Mouse (Mus musculus) liver, postnatal 0 days (tissue): ENCODE results near the gene Micall2. TPM values are rescaled to one million over a fixed set of nuclear protein-coding genes. Genes with fewer than 3 reads are reported as not detected.

ENCODE experiments used
- ATAC-seq: fragments of 200-750 bp; cut with Nextera tagmentation; 2 replicates; pipeline ENCODE4 v1.8.0; 2017; ENCODE audit warnings: mild to moderate bottlenecking, moderate library complexity
- DNase-seq: peaks from one replicate; pipeline ENCODE4 v3.0.0-alpha.2; 2016
- H3K27ac ChIP-seq: fragments of 300-500 bp; sonication (generic); 2 replicates; pipeline ENCODE4 v1.5.1; 2014; ENCODE audit warnings: antibody characterized with exemption, moderate library complexity, mild to moderate bottlenecking, low read depth
- H3K27me3 ChIP-seq: fragments of 300-500 bp; sonication (generic); 2 replicates; pipeline ENCODE4 v1.6.1; 2014; ENCODE audit warnings: low read length, control low read depth, mixed read lengths; ENCODE audit not compliant: insufficient read depth
- H3K36me3 ChIP-seq: fragments of 300-500 bp; sonication (generic); replicated peaks from 2 replicates; pipeline ENCODE4 v1.6.1; 2014; ENCODE audit warnings: mild to moderate bottlenecking, control low read depth, low read length, moderate library complexity, mixed read lengths; ENCODE audit not compliant: insufficient read depth
- H3K4me1 ChIP-seq: fragments of 300-500 bp; sonication (generic); 2 replicates; pipeline ENCODE4 v1.6.1; 2014; ENCODE audit warnings: antibody characterized with exemption, mild to moderate bottlenecking, control low read depth; ENCODE audit not compliant: insufficient read depth
- H3K4me2 ChIP-seq: fragments of 300-500 bp; sonication (generic); 2 replicates; pipeline ENCODE4 v1.6.1; 2014; ENCODE audit warnings: low read depth, mild to moderate bottlenecking, low read length, moderate library complexity, mixed read lengths
- H3K4me3 ChIP-seq: fragments of 300-500 bp; sonication (generic); 2 replicates; pipeline ENCODE4 v1.5.1; 2014; ENCODE audit warnings: low read depth, low read length
- H3K9ac ChIP-seq: fragments of 300-500 bp; sonication (generic); replicated peaks from 2 replicates; pipeline ENCODE4 v1.6.1; 2014; ENCODE audit warnings: mild to moderate bottlenecking, moderate library complexity
- H3K9me3 ChIP-seq: fragments of 300-500 bp; sonication (generic); 2 replicates; pipeline ENCODE4 v1.6.1; 2016; ENCODE audit warnings: mild to moderate bottlenecking, control low read depth, low read length, mixed read lengths
- CTCF ChIP-seq: sonication (generic); IDR thresholded peaks from 2 replicates; pipeline ENCODE4 v1.5.1; 2016; ENCODE audit warnings: antibody characterized with exemption, low read depth
- EP300 ChIP-seq: IDR thresholded peaks from 2 replicates; pipeline ENCODE4 v1.6.1; 2016; ENCODE audit warnings: antibody characterized with exemption, low read depth, mild to moderate bottlenecking
- WGBS: fragments of 180-500 bp; shearing (Covaris S2); extraction: QIAGEN DNeasy Blood & Tissue Kit; methylation state at CpG from one replicate; pipeline ENCODE4 v1.1.7; 2014; ENCODE audit not compliant: insufficient replicate concordance; 5-methylcytosine and 5-hydroxymethylcytosine counted together
- polyA plus RNA-seq: library from polyadenylated mRNA; unstranded; fragments of >200 nt; fragmentation: Nextera tagmentation; extraction: Ambion mirVana; gene quantifications from 2 replicates; pipeline ENCODE4 v1.2.1, GENCODE M21; 2015

Micall2 gene
- polyA plus RNA-seq, 1 experiment from 2014 or later: 5.8 TPM

DNA sequence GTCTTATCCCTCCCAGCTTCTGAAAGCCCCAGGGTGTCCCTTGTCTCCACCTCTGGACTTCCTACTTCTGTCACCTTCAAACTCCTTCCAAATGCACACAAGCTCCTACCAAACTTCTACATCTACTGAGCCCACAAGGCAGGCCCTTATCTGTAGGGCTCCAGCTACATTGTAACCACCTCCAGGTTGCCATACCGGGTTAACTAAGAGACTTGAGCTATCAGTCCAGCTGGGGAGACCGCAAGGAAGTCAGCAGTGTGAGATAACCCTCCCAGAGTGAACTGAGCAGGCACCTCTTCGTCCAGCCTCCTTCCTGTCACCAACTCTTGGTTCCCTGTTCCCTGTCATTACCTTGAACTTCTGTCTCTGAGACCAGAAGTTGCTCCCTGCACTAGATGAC is 2.1 kb downstream of the Micall2 start:
- ATAC-seq (peak; percentile 58), DNase-seq (peak; percentile 55)
- Histone ChIP-seq H3K36me3 (no peaks in the 10 kb centered on the region), H3K4me2 (peak overlapping the region; percentile 98), H3K4me1 (peaks cover 62% of the 10 kb centered on the region), H3K27ac (peak overlapping the region; percentile 86), H3K9ac (peak overlapping the region; percentile 72), H3K9me3 (no peaks in the 10 kb centered on the region), H3K4me3 (peak overlapping the region; percentile 62), H3K27me3 (no peaks in the 10 kb centered on the region)
- 13% methylated on average over 3 of the region's 3 CpGs for WGBS
- TF ChIP-seq CTCF (no peak), EP300 (peak; percentile 96)

DNA sequence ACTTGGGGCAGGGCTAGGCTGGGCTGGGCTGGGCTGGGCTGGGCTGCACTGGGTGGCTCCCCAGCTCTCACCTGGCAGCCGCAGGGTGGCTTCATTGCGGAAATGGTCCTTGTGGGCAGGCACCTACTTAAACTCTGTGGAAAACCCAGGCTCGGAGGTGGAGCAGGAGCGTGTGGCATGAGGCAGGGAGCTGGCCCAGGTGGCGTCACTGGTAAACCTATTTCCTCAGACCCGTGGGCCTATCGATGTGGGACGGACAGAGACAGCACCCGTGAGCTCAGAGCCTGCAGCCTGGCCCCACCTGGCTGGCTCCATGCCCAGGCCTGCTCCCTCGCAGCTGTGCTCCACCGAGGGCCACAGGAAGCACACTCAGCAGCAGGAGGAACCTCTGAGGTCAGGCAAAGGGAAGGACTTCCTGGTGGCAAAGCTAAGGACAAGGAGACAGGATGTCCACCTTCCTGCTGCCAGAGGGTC is 3.5 kb downstream of the Micall2 start:
- Histone ChIP-seq H3K4me3 (peak overlapping the region; percentile 62), H3K27ac (peak overlapping the region; percentile 86), H3K4me1 (peaks cover 57% of the 10 kb centered on the region), H3K4me2 (peak overlapping the region; percentile 98), H3K36me3 (no peaks in the 10 kb centered on the region), H3K9ac (peak overlapping the region; percentile 72), H3K27me3 (no peaks in the 10 kb centered on the region), H3K9me3 (no peaks in the 10 kb centered on the region)
- DNase-seq: peak; percentile 79
- 20% methylated on average over 11 of the region's 11 CpGs for WGBS
- ATAC-seq: peak; percentile 7; the same call in 1 of the 2 replicates
- no peak for TF ChIP-seq EP300
- TF ChIP-seq CTCF: no peak

DNA sequence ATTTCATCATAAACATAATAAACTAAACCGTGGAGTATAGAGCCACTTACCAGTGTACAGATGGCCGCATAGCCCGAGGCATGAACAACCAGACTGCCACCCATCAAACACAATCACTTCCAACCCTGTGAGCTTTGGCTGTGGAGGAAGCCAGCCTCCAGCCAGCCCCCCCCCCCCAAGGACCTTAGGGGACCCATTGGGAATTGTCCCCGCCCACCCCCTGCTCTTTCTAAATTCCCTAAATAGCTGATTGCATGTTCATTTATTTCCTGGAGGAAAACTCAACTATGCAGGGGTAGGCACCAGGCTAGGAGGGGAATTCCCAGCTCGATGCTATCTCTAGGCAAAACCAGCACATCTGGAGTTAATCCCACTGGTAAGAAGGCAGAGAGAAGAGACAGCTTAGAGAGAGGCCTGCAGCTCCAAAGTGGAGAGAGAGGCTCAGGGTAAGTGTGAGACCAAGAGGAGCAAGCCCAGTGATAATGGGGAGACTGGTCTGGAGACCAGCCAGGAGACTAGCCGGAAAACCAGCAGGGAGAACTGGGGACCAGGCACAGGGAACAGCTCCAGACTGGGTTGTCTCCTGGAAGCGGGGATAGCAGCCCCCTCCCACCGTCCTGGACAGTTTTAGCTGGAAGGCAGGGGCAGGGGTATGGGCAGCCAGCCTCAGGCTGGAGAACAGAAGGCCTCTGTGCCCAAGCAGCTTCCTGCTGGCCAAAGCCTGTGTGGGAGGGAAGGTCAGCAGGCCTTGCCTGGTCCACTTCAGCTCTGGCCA is 5.2 kb downstream of the Micall2 start:
- peaks cover 41% of the 10 kb centered on the region for H3K4me1 ChIP-seq
- no peak for ATAC-seq

DNA sequence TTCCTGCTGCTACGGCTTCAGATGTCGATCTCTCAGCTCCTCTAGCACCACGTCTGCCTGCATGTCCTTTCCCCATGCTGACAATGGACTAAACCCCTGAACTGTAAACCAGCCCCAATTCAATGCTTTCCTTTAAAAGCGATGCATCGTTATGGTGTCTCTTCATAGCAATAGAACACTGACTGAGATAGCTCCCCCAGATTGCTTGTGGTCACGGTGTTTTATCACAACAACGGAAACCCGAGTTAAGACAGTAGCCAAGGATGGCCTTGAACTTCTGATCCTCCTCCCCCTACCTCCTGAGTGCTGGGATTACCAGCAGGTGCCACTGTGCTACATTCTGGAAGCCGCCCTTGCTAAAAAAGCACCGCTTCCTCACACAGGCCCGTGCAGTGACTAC is 8.9 kb downstream of the Micall2 start:
- no peaks in the 10 kb centered on the region for H3K27me3 ChIP-seq
- no peak overlapping the region for H3K9ac ChIP-seq
- DNase-seq: no peak
- no peak overlapping the region for H3K4me2 ChIP-seq
- H3K36me3 ChIP-seq: no peaks in the 10 kb centered on the region
- H3K4me1 ChIP-seq: peaks cover 23% of the 10 kb centered on the region
- ATAC-seq: no peak
- no peak overlapping the region for H3K4me3 ChIP-seq
- 51% methylated on average over 11 of the region's 11 CpGs for WGBS
- H3K9me3 ChIP-seq: no peaks in the 10 kb centered on the region
- no peak overlapping the region for H3K27ac ChIP-seq
- TF ChIP-seq CTCF: no peak
- TF ChIP-seq EP300: no peak

More for the DNA sequence above, 5.2 kb downstream of the Micall2 start:
- H3K9ac ChIP-seq: peak overlapping the region; percentile 11; the same call in 1 of the 2 replicates
- no peak for DNase-seq
- H3K27me3 ChIP-seq: no peaks in the 10 kb centered on the region
- no peak for TF ChIP-seq EP300
- no peak for TF ChIP-seq CTCF
- WGBS: 78% methylated on average over 8 of the region's 8 CpGs
- H3K4me2 ChIP-seq: no peak overlapping the region
- H3K4me3 ChIP-seq: no peak overlapping the region
- H3K36me3 ChIP-seq: no peaks in the 10 kb centered on the region
- no peaks in the 10 kb centered on the region for H3K9me3 ChIP-seq
- peak overlapping the region; percentile 39; the same call in 1 of the 2 replicates for H3K27ac ChIP-seq

DNA sequence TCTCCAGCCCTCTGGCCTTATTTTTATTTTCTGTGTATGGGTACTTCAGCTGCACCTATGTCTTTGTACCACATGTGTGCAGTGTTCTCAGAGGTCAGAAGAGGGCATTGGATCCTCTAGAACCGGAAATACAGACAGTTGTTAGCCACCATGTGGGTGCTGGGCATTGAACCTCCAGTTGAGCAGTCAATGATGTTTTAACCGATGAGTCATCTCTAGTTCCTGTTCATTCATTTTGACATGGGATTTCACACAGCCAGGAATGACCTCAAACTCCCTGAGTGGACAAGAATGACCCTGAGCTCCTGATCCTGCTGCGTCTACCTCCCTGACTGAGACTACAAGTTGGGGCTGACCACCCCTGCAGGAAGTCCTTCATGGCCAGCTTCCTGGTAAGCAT is 9.9 kb downstream of the Micall2 start:
- H3K4me1 ChIP-seq: peaks cover 17% of the 10 kb centered on the region
- no peaks in the 10 kb centered on the region for H3K27me3 ChIP-seq
- no peak overlapping the region for H3K4me3 ChIP-seq
- H3K4me2 ChIP-seq: no peak overlapping the region
- no peaks in the 10 kb centered on the region for H3K36me3 ChIP-seq
- ATAC-seq (peak; percentile 35; the same call in 1 of the 2 replicates), DNase-seq (no peak)
- H3K27ac ChIP-seq: no peak overlapping the region
- no peak overlapping the region for H3K9ac ChIP-seq
- 66% methylated on average over 3 of the region's 3 CpGs for WGBS
- no peaks in the 10 kb centered on the region for H3K9me3 ChIP-seq
- TF ChIP-seq EP300: no peak
- TF ChIP-seq CTCF: no peak

DNA sequence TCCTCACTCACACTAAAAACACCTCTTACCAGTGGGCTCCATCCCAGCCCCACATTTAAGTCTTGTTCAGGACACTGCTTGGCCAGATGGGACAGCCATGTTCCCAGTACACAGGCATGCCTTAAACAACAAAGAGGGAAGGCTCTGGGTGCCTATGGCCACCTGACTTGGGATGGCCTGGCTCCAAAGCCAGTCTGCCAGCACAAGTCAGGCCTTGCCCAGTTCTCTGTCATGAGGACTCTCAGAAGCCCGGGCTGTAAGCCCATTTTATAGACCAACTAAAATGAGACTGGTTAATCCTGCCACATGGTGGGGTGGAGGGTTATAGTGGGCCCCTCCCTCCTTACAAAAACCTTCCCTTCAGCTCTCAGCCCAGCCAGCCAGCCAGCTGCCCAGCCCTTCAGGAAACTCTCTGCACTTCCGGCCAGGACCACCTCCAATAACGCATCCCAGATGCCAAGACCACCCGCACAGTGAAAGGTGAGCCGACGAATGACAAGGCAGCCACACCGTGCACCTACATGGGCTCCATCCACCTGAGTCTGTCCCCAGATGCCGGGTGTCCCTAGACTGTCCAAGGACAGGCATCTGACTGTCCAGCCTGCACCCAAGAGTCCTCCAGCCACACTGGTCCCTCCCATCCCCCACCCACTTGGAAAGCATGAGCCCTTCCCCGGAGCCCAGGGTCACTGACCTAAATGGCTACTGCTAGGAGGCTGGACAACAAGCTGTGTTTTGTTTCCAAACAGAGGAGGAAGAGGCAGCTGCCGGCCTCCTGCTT is 11.6 kb downstream of the Micall2 start:
- Histone ChIP-seq H3K4me3 (no peak overlapping the region), H3K9ac (no peak overlapping the region), H3K27ac (peak overlapping the region; percentile 2; the same call in 1 of the 2 replicates), H3K4me1 (peaks cover 7% of the 10 kb centered on the region), H3K4me2 (no peak overlapping the region), H3K36me3 (no peaks in the 10 kb centered on the region; the same call in 1 of the 2 replicates), H3K9me3 (no peaks in the 10 kb centered on the region), H3K27me3 (no peaks in the 10 kb centered on the region)
- ATAC-seq (no peak), DNase-seq (no peak)
- TF ChIP-seq CTCF: no peak
- TF ChIP-seq EP300: no peak
- 76% methylated on average over 10 of the region's 10 CpGs for WGBS
